22 mouse cellular contexts compared by ENCODE assay signal in the genomic region with DNA sequence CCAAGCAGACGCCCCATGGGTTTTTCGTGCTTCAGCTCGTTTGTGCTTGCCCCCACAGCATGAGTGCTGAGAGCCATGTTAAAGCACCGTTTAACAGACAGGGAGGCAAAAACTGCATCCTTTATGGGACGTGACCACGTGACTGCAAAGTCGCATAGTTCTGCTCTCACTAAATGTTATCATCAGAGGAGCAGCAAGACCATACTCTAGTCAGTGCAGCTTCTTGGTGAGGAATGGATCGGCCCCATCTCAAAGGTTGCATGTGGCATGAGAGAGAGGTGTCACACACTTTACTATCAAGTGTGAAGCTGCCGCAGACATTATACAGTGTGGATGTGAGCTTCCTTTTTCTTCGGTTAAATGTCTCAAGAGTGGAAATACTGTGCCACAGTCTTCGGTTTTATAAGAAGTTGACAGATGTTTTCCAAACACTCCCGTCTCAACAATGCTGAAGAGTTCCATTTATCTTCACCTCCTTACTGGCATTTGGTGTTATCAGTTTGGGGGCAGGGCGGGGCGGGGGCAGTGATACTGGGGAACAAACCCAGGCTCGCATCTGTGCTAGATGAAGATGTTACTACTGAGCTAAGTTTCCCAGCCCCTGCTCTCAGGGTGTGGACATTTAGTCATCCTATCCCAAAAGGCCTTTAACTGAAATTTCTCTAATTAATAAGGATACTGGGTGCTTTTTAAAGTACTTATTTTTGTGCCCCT.
A peak's percentile ranks its signal among the peaks of the same experiment; 100 is the strongest.
DNase-seq lines count a peak whose midpoint lies in the region; ATAC-seq lines count a peak whose summit lies in the region.
"Had no signal": no experiment of that assay in that cellular context is flagged by ENCODE, and none has a peak within 500 bp of the region (broad histone marks: within the 10 kb centered on the region; RNA-seq: fewer than 3 reads in every experiment).

No protein-coding gene starts in this region.

- DNase-seq in heart, postnatal 25 days (ENCODE audit: low spot score), result no peak
- DNase-seq in frontal cortex, postnatal 14 days (ENCODE audit: low spot score in 2 of 2), result no peak
- DNase-seq: adrenal gland, postnatal 10 days; cerebellum, adult 11-12 months; cerebellum, postnatal 14 days; kidney, adult 8-10 months; kidney, postnatal 25 days; left cerebral cortex, postnatal 4 days; right cerebral cortex, adult 18-20 months had no signal

- peaks cover 31% of the 10 kb centered on the region for H3K4me1 ChIP-seq in erythroblast, embryonic 14.5 days (ENCODE audit: control insufficient read depth)
- no peaks in the 10 kb centered on the region for H3K4me1 ChIP-seq in heart, embryonic 16.5 days (ENCODE audit: control insufficient read depth, insufficient read depth, low read length)
- no peaks in the 10 kb centered on the region for H3K4me1 ChIP-seq in limb, embryonic 15.5 days
- H3K4me1 ChIP-seq in liver, embryonic 16.5 days (ENCODE audit: control insufficient read depth, low read depth, low read length), result no peaks in the 10 kb centered on the region; the same call in 1 of the 2 replicates
- H3K4me1 ChIP-seq: embryonic facial prominence, embryonic 13.5 days; lung, embryonic 15.5 days; neural tube, embryonic 12.5 days had no signal

- peaks cover 3% of the 10 kb centered on the region for H3K27me3 ChIP-seq in erythroblast, embryonic 14.5 days (ENCODE audit: control insufficient read depth)
- H3K27me3 ChIP-seq in heart, embryonic 16.5 days (ENCODE audit: control insufficient read depth, insufficient read depth, low read length), result no peaks in the 10 kb centered on the region
- no peaks in the 10 kb centered on the region for H3K27me3 ChIP-seq in limb, embryonic 15.5 days
- no peaks in the 10 kb centered on the region for H3K27me3 ChIP-seq in liver, embryonic 16.5 days (ENCODE audit: control insufficient read depth, insufficient read depth, low read depth, low read length)
- H3K27me3 ChIP-seq: embryonic facial prominence, embryonic 13.5 days; lung, embryonic 15.5 days; neural tube, embryonic 12.5 days; Patski had no signal

- peak overlapping the region; percentile 55 for H3K4me2 ChIP-seq in heart, embryonic 16.5 days (ENCODE audit: low read depth, low read length)
- H3K4me2 ChIP-seq in limb, embryonic 15.5 days, result peak overlapping the region; percentile 20; the same call in 1 of the 2 replicates
- H3K4me2 ChIP-seq in liver, embryonic 16.5 days (ENCODE audit: low read depth, low read length), result peak overlapping the region; percentile 21
- H3K4me2 ChIP-seq: embryonic facial prominence, embryonic 13.5 days; lung, embryonic 15.5 days; midbrain, embryonic 11.5 days; neural tube, embryonic 12.5 days had no signal

- WGBS in heart, embryonic 16.5 days, result 28% methylated on average over 15 of the region's 15 CpGs
- WGBS in limb, embryonic 15.5 days, result 59% methylated on average over 15 of the region's 15 CpGs
- WGBS in liver, embryonic 16.5 days (ENCODE audit: insufficient replicate concordance), result 39% methylated on average over 15 of the region's 15 CpGs

- intact Hi-C loops in heart, postnatal 25 days (cut with DNase I), result no loop called here

- H3K9me3 ChIP-seq in erythroblast, embryonic 14.5 days (ENCODE audit: control insufficient read depth, low read length), result no peaks in the 10 kb centered on the region
- H3K9me3 ChIP-seq in heart, embryonic 16.5 days (replicated peaks; ENCODE audit: control insufficient read depth, low read length), result no peaks in the 10 kb centered on the region
- H3K9me3 ChIP-seq in limb, embryonic 15.5 days, result no peaks in the 10 kb centered on the region
- H3K9me3 ChIP-seq in liver, embryonic 16.5 days (replicated peaks; ENCODE audit: control insufficient read depth, low read length), result no peaks in the 10 kb centered on the region
- H3K9me3 ChIP-seq: embryonic facial prominence, embryonic 13.5 days; lung, embryonic 15.5 days; neural tube, embryonic 12.5 days had no signal

- no peak overlapping the region for H3K9ac ChIP-seq in heart, embryonic 16.5 days (ENCODE audit: low read length)
- no peak overlapping the region for H3K9ac ChIP-seq in limb, embryonic 15.5 days
- H3K9ac ChIP-seq in liver, embryonic 16.5 days (ENCODE audit: low read depth, low read length), result no peak overlapping the region
- H3K9ac ChIP-seq: embryonic facial prominence, embryonic 13.5 days; lung, embryonic 15.5 days; neural tube, embryonic 12.5 days had no signal

- no peak for ATAC-seq in erythroblast, adult 5-6 weeks (replicated peaks; ENCODE audit: low FRiP score, poor library complexity, severe bottlenecking)
- ATAC-seq in heart, embryonic 16.5 days (replicated peaks; ENCODE audit: extremely low read depth, insufficient read depth, low FRiP score), result no peak
- no peak for ATAC-seq in limb, embryonic 15.5 days (ENCODE audit: insufficient number of reproducible peaks, low FRiP score, low TSS enrichment, low read depth)
- ATAC-seq in liver, embryonic 16.5 days (ENCODE audit: low read depth), result peak; percentile 92
- ATAC-seq in inflammation-experienced regulatory T-cells, adult 6 months, result no peak
- ATAC-seq: forebrain, embryonic 16.5 days; Patski had no signal

- H3K36me3 ChIP-seq in erythroblast, embryonic 14.5 days (ENCODE audit: control insufficient read depth), result no peaks in the 10 kb centered on the region
- no peaks in the 10 kb centered on the region for H3K36me3 ChIP-seq in heart, embryonic 16.5 days (ENCODE audit: control insufficient read depth, insufficient read depth)
- H3K36me3 ChIP-seq in limb, embryonic 15.5 days, result no peaks in the 10 kb centered on the region
- H3K36me3 ChIP-seq in liver, embryonic 16.5 days (ENCODE audit: control insufficient read depth, insufficient read depth), result no peaks in the 10 kb centered on the region
- H3K36me3 ChIP-seq: embryonic facial prominence, embryonic 13.5 days; lung, embryonic 15.5 days; neural tube, embryonic 12.5 days had no signal

- H3K27ac ChIP-seq in heart, embryonic 16.5 days (ENCODE audit: low read length), result no peak overlapping the region
- H3K27ac ChIP-seq in limb, embryonic 15.5 days, result no peak overlapping the region
- 0 out of 2 replicates have a peak overlapping the region, but pooled peaks have one; percentile 45 for H3K27ac ChIP-seq in liver, embryonic 16.5 days (ENCODE audit: low read length)
- H3K27ac ChIP-seq: embryonic facial prominence, embryonic 13.5 days; lung, embryonic 15.5 days; macrophage; neural tube, embryonic 12.5 days had no signal

- peak overlapping the region; percentile 33 for H3K4me3 ChIP-seq in erythroblast, embryonic 14.5 days (replicated peaks)
- peak overlapping the region; percentile 16 for H3K4me3 ChIP-seq in heart, embryonic 16.5 days (ENCODE audit: low read length)
- H3K4me3 ChIP-seq in limb, embryonic 15.5 days, result no peak overlapping the region
- H3K4me3 ChIP-seq in liver, embryonic 16.5 days (ENCODE audit: low read depth, low read length), result no peak overlapping the region
- H3K4me3 ChIP-seq: embryonic facial prominence, embryonic 13.5 days; lung, embryonic 15.5 days; neural tube, embryonic 12.5 days had no signal

Comparison
In these comparisons a context has a peak if more than half of its experiments do, and no peak if none do; other contexts are left out.
1. H3K4me3 ChIP-seq: peak in erythroblast, embryonic 14.5 days (single experiment) and heart, embryonic 16.5 days (single experiment); none in limb, embryonic 15.5 days (single experiment) and liver, embryonic 16.5 days (single experiment).
2. Peak in every context shown above with its lines, with median percentiles within 50 percentile points of each other: H3K4me2 ChIP-seq.